Mouse (Mus musculus) forebrain, embryonic 14.5 days (tissue): Measurements from ENCODE around the gene Irf2. TPM values are rescaled to one million over a fixed set of nuclear protein-coding genes. Genes with fewer than 3 reads are reported as not detected.

Experiments used
- polyA plus RNA-seq: library from polyadenylated mRNA; unstranded; fragments of >200 nt; fragmentation: Nextera tagmentation; extraction: Ambion mirVana; gene quantifications from 2 replicates; pipeline ENCODE4 v1.2.1, GENCODE M21; 2014

The Irf2 gene
- polyA plus RNA-seq, 1 experiment from 2014 or later = 6.2 TPM

Other genes with a start within 250 kb of the Irf2 start
- 16.3 and 19.6 TPM in 2 replicates for gene Cenpu, start 187.7 kb upstream of the Irf2 start, polyA plus RNA-seq
- gene Primpol, start 122.5 kb upstream of the Irf2 start, polyA plus RNA-seq = 6.7 and 9.4 TPM in 2 replicates
- gene Casp3, start 122.4 kb upstream of the Irf2 start, polyA plus RNA-seq = 227 and 252 TPM in 2 replicates
- 0.14 TPM in 1 of 2 replicates, not detected in the other for gene Enpp6, start 247.2 kb downstream of the Irf2 start, polyA plus RNA-seq